Mouse (Mus musculus) kidney, adult 8-10 months (tissue): ENCODE results near the gene Golga3.

Experiments
- DNase-seq, 2 experiments: peaks; one replicate each; pipeline ENCODE4 v3.0.0; 2022

Gene Golga3

GRCm38 (mm10) chr5:110231638-110232037, 55.1 kb downstream of the Golga3 start:
- peak in 1 of 2 experiments; percentile 19 for DNase-seq

GRCm38 (mm10) chr5:110232346-110232745, 55.8 kb downstream of the Golga3 start:
- no peak for DNase-seq

- no peak for DNase-seq
These were observed 67.6 kb downstream of the Golga3 start for GRCm38 (mm10) chr5:110244091-110244490.

- no peak for DNase-seq
These were observed 90.4 kb downstream of the Golga3 start for GRCm38 (mm10) chr5:110266941-110267340.

GRCm38 (mm10) chr5:110269141-110270101, 92.9 kb downstream of the Golga3 start, which contains the start of gene Pgam5:
Gene Pgam5 (minus strand): TSS chr5:110269913.
- peak; percentile 79 to 87 for DNase-seq

- no peak for DNase-seq
These were observed 93.7 kb downstream of the Golga3 start for GRCm38 (mm10) chr5:110270242-110270641.

- DNase-seq, result no peak
These were observed 97.6 kb downstream of the Golga3 start for GRCm38 (mm10) chr5:110274147-110274546.

- no peak for DNase-seq
These were observed 98.3 kb downstream of the Golga3 start for GRCm38 (mm10) chr5:110274846-110275245.
